Mouse (Mus musculus): ENCODE results near the gene Lrrn1.

Lrrn1 gene

DNA sequence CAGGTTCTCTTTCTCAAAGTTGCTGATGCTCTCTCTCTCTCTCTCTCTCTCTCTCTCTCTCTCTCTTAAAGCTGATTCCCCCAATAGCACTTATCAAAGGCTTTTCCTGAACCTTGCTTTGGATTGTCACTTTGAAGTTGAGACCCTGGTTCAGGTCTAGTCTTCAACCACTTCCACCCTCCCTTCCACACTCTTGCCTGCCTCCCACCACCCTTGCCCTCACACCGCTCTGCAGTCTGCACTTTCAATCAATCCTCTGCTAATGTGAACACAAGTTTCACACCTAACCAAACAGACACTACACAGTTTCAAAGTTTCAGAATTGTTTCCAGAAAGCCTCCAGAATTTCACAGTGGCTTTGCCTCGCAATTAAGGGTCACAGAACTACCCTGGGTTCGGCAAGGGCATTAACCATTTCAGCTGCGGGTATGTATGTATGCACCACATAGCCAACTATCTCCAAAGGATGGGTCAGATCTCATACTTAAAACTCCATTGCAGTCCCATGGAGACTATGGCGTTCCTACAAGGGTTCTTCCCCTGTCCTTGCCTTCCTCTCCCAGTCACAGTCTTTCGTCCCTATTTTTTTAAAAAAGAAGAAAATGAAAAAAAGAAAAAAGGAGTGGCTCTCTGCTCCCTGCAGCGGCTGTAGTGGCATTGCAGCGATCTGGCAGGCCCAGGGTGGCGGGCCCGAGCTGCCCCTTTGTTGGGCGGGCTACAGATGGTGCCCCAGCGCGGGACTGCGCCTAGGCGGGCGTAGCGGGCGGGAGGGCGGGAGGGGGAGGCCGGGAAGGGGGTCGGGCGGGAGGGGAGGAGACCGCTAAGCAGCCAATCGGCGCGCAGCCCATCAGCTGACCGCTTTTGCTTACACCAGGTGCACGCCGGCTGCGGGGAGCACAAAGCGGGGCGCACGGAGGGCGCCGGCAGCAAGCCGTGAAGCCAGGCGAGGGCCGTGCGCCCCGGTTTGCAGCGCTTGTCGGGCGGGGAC lies at the start of gene Lrrn1:
TSS of gene Lrrn1 (plus strand) at position 892 of the 988 bp plus-strand sequence.
- in situ Hi-C loops (cut with MboI, MseI): no loop called here

DNA sequence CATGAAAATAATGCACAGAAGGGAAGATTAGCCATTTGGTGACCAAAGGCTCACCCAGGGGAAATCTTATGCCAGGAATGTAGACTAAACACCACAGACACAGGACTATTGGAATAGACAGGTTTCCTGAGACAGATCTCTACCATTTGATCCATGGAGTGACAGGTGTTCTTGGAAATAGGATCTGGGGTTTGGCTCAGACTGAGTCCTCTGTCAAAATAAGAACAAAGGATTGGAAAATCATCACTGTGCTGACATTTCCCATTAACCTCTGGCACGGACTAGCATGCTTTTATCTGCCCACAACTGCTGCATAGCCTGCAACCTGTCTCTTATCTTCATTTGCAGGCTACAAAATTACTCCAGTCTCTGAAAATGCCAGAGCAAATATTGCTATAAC lies 35.1 kb upstream of the Lrrn1 start:
- in situ Hi-C loops (cut with MboI, MseI): no loop called here

DNA sequence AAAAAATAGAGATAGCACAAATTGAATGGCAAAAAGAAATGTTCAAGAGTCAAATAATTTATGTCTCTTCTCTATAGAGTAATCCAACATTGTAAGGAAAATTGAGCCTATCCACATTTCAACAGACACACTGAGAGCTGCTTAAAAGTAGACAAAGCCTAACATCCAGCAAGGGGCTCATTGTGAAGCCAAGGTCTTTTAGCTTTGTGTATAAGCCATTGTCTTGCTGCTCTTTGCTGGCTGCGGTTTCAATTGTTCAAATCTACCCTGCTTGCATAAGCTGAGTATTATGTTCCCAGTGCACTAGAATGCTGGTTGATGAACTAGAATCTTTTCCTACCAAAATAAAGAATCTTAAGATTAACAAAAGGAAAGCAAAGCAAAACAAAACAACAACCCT lies 33.7 kb upstream of the Lrrn1 start:
- in situ Hi-C loops (cut with MboI, MseI): no loop called here

DNA sequence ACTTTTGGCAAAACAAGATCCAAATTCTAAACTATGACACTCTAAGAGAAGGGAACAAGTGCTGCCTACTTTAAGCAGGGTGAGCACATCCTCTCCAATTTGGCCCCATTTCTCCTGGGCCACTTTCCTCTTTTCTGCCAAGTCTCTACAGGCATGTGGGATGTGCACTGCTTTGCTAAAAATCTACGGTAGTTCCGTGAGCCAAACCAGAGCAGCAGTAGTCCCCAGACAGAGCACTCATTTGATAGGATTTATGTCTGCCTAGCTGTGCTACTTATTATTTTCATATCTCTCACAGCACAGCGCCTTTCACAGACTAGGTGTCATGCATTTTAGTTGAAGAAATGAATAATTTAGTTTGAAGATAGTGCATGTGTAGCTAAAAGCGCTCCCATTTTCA lies 15.9 kb upstream of the Lrrn1 start:
- in situ Hi-C loops (cut with MboI, MseI): no loop called here

DNA sequence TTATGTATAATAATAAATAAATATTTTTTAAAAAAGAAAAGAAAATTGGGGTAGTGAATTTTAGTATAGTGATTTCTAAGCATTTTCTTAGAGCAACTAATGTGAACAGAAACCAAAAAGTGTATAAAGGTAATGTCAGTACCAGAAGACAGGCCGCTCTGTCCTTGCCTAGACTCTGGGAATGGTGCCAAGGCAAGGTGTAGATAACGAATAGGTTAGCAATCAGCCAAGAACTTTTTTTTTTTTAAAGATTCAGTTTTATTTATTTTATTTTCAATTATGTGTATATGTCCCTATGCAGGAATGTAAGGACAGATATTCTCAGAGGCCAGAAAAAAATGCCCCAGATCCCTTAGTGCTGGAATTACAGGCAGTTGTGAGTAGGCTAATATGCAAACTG lies 5.6 kb upstream of the Lrrn1 start:
- in situ Hi-C loops (cut with MboI, MseI): no loop called here

DNA sequence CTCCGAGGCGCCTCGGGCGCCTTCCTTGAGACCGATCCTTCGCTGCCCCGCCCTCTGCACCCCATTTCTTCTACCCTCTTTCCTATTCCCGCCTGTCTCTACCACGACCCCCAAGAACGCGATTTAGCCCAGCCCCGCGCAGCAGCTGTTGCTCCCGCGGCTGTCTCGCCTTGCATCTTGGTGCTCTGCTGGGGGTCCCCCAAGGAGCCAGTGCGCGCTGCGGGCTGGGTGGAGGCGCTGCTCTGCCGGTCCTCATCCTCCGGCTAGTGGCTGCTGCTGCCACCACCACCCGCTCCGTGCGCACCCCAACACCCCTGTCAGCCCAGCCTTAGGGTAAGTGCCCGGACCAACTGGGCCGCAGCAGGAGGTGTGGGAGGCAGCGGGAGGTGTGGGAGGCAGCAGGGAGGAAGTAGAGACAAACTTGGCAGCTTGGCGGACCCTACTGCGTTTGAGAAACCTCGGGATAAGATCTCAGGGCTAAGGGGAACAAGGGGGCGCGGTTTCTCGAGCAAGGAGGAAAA lies 403 bp downstream of the Lrrn1 start:
- in situ Hi-C loops (cut with MboI, MseI): no loop called here

DNA sequence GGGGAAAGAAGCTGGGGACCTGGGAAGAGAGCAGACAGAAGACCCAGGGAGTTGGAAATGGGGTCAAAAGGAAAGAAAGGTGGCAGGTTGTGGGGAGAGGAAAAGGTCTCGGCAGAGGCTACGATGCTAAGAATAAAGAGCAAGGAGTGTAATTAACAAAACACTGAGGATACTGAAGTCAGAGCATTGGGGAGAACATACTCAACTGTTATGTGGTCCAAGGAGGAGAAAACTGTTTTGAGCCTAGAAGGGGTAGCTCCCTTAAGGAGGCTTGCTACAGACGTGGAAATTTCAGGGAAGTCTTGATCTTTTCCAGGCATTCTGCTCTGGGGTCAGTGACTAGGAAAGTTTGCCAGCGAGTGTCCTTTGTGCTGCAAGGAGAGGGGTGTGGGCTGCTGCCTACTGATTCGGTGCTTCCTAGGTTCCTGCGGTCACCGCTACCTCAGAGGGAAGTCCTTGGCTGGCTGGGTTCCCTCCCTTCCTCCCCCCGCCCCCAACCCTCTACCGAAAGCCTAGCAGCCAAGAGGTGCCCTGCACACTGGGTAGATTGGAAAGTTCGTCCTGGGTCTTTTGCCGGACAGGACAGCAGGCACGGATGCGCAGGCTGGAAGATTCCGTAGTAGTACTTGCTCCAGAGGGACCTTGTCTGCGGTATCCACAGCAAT lies 1.2 kb downstream of the Lrrn1 start:
- in situ Hi-C loops (cut with MboI, MseI): no loop called here

DNA sequence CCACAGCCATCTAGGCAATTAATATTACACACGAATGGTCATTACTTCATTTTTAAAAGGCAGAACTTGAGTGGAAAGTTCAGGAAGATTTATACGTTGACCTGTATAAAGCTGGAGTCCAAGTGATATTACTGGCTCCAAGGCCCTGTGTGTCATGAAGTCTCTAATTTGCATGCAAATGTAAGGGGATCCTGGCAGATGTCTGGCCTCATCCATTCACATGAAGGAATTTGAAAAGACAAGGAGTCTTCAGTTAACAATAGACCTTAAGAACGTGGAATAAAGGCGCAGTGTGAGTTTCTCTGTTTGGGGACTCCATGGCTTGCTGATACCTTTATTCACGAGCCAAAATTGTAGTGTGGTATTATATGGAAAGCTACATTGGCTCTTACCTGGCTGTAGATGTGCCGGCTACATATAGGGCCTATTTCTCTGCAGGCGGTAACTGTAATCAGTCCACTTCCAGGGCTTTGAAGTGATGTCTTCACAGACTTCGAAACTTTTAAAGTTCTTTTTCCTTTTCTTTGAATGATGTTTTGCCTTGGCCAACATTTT lies 2.0 kb downstream of the Lrrn1 start:
- in situ Hi-C loops (cut with MboI, MseI): no loop called here

DNA sequence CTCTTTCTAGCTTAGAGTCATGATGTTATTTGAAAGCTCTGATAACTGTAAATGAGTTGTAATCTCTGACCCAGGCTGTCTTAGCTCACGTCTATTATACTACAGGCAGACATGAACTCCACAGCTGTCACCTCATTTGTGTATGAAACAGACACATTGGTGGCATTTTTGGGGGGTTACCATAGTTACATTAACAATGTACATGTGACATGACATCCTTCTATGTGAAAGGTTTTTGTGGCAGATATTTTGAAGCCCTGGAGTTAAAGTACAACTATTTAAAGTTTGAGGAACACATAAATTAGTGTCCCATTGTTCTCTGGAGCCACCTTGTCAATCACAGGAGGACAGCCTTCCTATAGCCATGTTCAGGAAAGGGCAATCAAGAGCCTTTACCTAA lies 5.0 kb downstream of the Lrrn1 start:
- in situ Hi-C loops (cut with MboI, MseI): no loop called here

DNA sequence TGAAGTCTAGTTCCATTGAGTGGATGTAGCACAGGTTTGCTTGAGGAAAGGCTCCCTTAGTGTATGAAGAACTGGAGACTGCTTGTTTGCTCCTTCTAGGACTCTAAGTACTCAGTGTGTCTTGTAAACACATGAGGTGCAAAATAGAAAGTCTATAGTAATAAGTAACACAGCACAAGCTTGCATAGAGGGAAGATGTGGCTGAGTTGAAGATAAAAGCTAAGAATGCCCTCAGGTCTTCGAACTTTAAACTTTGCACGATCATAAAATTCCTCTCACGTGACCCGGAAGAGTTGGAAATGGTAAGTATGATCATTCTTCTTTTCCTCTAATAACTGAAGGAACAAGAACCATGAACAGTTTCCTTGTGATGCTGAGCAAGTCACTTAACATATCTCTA lies 7.1 kb downstream of the Lrrn1 start:
- in situ Hi-C loops (cut with MboI, MseI): no loop called here

DNA sequence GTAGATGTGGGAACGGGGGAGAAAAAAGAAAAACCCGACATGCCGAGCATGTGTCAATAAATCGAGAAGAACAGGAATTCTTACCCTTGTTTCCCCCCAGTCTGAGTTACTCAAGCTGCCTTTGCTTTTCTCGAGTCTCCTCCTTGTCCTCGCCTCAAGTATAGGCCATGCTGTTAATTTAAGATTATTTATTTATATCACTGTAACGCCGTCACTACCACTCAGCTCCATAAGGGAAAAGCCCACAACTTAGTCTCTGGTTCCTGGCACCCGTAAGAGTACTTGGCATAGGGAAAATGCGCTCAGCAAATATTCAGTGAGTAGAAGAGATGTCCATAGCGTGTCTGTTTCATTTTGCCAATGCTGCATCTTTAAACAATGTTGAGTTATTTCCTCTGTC lies 11.7 kb downstream of the Lrrn1 start:
- in situ Hi-C loops (cut with MboI, MseI): no loop called here

DNA sequence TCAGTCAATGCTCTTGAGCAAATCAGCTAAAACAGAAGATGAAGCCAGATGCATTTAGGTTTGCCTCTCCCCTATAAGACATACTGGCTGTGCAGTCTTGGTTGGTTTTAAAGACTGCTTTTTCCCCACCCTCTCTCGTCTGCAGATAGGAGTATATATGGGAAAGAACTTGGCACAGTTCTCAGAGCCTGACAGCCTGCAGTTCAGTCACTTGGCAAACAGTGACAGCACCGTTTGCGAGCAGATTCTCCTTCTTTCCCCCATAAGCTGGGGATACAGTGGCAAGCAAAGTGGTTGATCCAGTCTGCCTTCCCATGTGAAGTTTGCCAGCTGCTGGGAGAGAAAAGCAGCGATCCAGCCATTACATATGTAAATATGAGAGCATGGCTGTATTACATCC lies 12.3 kb downstream of the Lrrn1 start:
- in situ Hi-C loops (cut with MboI, MseI): no loop called here

DNA sequence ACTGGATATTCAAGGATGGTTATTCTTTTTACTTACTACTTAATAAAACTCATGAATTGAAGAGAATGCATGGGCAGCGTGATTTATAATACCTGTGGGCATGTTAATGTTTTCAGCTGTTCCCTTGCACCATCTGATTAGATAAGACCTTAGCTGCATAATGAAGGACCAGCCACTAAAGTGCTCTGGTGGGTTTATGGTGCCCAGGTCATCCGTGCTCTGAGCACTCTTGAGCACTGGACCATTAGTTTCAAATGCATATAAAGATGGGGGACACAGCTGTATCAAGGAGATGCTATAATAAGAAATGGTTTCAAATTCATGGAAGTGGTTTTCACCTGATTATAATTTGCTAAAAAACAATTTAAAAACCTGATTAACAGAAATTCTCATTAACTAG lies 16.7 kb downstream of the Lrrn1 start:
- in situ Hi-C loops (cut with MboI, MseI): no loop called here

DNA sequence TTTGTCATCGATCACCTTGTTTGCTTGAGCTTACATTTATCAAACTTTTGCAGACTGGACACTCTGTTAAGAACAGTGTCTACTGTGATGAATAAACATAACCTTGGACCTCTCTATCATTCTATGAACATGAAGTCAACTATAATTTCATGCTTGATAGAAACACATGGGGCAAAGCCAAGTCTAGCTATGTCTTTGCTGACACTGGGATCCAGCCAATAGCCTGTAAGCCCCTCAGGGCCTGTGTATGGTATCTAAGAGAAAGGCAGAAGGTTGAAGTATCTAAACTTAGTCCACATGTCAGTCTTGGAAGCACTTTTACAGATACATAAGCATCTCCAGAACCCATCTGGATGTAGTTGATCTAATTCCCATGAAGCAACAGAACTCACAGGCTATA lies 22.9 kb downstream of the Lrrn1 start:
- in situ Hi-C loops (cut with MboI, MseI): no loop called here

DNA sequence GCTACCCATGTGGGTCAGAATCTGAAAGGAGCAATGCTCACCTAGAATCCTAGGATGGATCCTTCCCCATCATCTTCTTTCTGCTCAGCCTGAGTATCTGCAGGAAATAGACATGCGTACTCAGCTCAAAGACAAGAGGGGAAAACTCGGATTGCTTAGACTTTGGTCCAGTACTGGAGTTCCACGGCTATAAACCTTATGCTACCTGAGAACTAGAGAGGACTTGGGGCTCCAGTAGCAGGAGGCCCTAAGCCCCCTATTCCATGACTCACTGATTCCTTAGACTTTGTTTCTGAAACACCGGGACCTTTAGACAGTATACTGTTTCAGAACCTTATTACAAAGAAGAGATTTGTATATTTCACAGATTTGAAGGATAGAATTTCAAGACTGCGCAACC lies 25.8 kb downstream of the Lrrn1 start:
- in situ Hi-C loops (cut with MboI, MseI): no loop called here

DNA sequence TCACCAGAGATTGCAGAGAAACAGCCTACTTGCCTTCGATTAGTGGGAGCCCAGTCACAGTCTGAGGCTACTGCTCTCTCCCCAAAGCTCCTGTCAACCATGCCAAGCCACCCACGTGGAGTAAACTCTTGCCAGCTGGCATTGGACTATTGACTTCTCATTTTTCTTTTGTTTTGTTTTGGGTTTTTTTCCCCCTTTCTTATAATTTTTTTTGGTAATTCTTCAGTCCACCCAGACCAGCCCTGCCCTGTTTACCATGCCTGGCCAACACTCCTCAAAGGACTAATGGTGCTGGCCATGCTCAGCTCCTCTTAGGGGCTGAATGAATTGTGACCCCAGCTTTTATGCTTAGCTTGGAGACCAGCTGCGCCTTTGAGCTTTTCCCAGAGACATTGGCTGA lies 27.4 kb downstream of the Lrrn1 start:
- in situ Hi-C loops (cut with MboI, MseI): no loop called here

DNA sequence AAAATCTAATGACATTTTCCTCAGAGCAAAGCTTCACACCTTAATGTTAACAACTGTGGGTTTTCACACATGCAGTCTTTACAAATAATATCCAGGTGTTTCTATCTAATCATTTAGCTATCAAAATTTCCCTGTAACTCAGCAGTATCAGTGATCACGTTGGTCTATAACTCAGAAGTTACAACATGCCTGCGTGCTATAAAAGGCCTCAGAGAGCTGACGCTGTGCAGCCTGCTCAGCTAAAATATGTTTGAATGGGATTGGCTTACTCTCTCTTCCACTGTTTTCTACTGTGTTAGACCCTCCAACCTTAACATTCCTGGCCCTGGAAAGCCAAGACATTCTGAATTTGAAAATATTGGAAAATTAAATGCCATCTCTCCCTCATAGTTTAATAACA lies 28.2 kb downstream of the Lrrn1 start:
- in situ Hi-C loops (cut with MboI, MseI): no loop called here

DNA sequence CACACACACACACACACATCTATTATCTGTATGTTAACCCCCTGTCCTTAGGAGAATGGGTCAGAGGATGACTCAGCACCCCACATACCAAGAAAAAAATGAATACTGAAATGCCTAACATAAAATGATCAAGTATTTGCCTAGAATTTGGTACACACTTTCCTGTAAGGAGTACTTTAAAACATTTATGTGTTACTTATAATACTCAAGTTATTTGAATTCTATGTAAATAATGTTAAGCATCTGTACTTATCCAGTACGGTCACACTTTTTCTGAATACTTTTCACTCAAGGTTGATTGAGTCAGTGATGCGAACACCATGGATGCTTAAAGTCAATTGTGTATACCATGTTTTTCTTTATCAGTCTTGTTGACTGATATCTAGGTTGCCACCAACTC lies 32.7 kb downstream of the Lrrn1 start:
- in situ Hi-C loops (cut with MboI, MseI): no loop called here

DNA sequence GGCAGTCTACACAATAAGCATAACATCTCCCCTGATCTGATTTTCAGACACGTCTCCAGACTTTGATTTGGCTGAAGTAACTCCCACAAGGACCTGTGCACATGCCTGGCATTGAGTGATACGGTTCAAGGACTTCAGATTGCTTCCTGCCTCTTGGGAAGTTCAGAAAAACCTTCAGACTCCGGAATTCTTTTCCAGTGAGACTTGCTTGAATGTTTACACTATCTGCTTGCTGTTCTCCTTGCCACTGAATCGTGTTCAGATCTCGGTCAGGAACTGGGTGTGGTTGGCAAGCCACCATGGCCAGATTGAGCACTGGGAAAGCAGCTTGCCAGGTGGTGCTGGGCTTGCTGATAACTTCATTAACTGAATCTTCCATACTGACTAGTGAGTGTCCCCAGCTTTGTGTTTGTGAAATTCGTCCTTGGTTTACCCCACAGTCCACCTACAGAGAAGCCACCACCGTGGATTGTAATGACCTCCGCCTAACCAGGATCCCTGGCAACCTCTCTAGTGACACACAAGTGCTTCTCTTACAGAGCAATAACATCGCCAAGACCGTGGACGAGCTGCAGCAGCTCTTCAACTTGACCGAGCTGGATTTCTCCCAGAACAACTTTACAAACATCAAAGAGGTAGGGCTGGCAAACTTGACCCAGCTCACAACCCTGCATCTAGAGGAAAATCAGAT lies 37.5 kb downstream of the Lrrn1 start:
- in situ Hi-C loops (cut with MboI, MseI): no loop called here

DNA sequence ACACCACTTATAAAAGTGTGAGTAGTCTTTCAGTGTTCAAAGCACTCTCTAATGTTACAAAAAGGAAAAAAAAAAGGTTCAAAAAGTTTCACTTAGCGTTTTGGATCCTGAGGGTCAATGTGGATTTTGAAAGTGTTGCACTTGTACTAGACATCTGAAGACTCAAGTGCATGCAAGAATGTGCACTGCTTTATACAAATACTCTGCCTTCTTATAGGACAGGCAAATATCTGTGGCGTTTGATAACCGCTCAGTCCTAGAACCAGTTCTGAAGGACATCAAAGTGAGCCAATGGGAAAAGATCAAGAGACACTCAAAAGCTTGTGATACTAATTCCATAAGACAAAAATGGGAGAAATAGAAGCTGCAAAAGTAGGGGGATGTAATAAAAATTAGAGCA lies 45.0 kb downstream of the Lrrn1 start:
- in situ Hi-C loops (cut with MboI, MseI): no loop called here

DNA sequence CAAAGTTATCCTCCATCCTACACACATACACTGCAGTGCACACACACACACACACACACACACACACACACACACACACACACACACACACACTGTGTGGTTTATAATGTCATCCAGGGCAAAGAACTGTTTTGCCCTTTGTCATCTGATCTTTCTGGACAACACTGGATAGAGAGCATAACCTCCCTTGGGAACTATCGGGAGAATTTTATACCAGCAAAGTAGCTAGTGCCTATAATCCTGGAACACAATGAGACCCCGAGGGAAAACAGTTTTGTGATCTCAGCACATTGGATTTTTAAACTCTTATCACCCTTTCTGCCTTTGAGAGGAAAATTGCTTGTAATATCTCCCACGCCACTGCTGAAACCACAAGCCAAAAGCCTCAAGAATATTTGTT lies 45.8 kb downstream of the Lrrn1 start:
- in situ Hi-C loops (cut with MboI, MseI): no loop called here

DNA sequence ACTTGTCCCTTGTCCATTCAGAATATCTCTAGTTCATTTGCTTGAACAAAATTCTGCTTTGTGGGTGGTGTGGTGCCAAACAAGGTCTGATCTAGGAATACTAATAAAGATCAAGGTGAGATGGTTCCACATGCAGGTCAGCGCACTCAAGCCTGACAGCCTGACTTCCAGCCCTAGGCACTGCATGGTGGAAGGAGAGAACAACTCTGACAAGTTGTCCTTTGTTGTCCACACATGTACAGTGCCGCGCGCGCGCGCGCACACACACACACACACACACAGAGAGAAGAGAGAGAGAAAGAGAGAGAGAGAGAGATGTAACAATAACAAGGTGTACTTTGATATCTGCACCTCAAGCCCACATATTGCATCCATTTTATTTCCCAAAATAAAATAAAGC lies 47.7 kb downstream of the Lrrn1 start:
- in situ Hi-C loops (cut with MboI, MseI): no loop called here
